7 mouse cellular contexts compared by ENCODE assay signal in the genomic region with DNA sequence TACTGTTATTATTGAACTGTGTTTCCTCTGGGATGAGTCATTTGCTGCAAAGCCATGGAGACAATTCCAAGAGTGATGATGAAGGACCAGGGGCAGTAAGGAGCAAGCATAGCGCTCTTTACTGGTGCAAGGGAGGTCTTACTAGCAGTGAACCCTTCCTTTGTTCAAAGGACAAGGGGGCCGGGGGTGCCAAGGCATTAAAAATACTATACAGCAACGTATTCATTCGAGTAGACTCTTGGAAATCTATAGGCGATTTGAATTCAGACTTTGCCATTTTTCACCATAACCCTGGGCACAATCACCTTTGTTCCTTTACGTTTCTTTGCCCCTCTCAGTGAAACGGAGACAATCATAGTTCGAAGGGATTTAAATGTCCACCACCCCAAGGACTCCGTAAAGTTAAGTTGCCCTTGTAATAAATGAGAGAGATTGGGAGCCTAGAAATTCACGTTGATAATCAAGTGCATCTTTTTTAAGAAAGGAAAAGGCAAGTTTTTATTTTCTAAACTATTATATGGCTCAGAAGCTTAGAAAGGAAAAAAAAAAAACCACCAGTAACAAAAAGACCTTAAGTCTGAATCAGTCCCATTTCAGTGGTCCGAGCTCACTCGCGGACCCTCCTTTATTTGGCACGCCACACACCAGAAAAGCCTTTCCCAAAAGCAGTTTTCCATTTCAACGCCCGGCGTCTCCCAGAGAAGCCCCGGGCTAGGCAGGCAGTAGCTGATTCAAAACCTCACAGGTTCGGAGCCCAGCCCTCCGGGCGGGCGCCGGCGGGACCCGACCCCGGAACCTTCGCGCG. TPM values are rescaled to one million over a fixed set of nuclear protein-coding genes. Genes with fewer than 3 reads are reported as not detected.
DNase-seq lines count a peak whose midpoint lies in the region; ATAC-seq and TF ChIP-seq lines count a peak whose summit lies in the region.

No protein-coding gene starts in this region.

- TF ChIP-seq CTCF in lung, adult 2 months (IDR thresholded peaks at IDR 0.05; ENCODE audit: insufficient read depth, low read length) = no peak
- 0 out of 2 replicates have a peak, but pooled peaks have one; percentile 1 for TF ChIP-seq CTCF in forebrain, postnatal 0 days (IDR thresholded peaks at IDR 0.05; ENCODE audit: low read depth)

- peak overlapping the region; percentile 75 for H3K4me2 ChIP-seq in forebrain, postnatal 0 days (ENCODE audit: low read depth)
- peak overlapping the region; percentile 62 for H3K4me2 ChIP-seq in limb, embryonic 11.5 days (ENCODE audit: low read depth, severe bottlenecking)
- H3K4me2 ChIP-seq in neural tube, embryonic 15.5 days = peak overlapping the region; percentile 77

- DNase-seq in lung, adult 2 months = peak; percentile 58
- no peak for DNase-seq in lung, postnatal 25 days (ENCODE audit: low spot score)
- DNase-seq in cerebellum, postnatal 14 days = peak; percentile 15 to 27
- DNase-seq in forebrain, postnatal 0 days = peak; percentile 63
- DNase-seq in limb, embryonic 11.5 days (ENCODE audit: low spot score) = peak; percentile 82

- no peak for ATAC-seq in forebrain, postnatal 0 days
- no peak for ATAC-seq in limb, embryonic 11.5 days (ENCODE audit: insufficient number of reproducible peaks, low FRiP score, low TSS enrichment, low read depth)
- ATAC-seq in neural tube, embryonic 15.5 days (ENCODE audit: low FRiP score) = no peak
- ATAC-seq in granulocyte monocyte progenitor cell, adult 5-6 weeks (replicated peaks; ENCODE audit: poor library complexity, severe bottlenecking) = no peak

- H3K4me1 ChIP-seq in lung, adult 2 months (ENCODE audit: control insufficient read depth, insufficient read depth, low read length) = peaks cover 10% of the 10 kb centered on the region
- H3K4me1 ChIP-seq in forebrain, postnatal 0 days (ENCODE audit: insufficient read depth) = peaks cover 5% of the 10 kb centered on the region; the same call in 1 of the 2 replicates
- H3K4me1 ChIP-seq in limb, embryonic 11.5 days (ENCODE audit: control insufficient read depth, insufficient read depth, low read length) = no peaks in the 10 kb centered on the region; the same call in 1 of the 2 replicates
- peaks cover 32% of the 10 kb centered on the region for H3K4me1 ChIP-seq in neural tube, embryonic 15.5 days

- H3K9ac ChIP-seq in forebrain, postnatal 0 days = peak overlapping the region; percentile 99
- peak overlapping the region; percentile 96 for H3K9ac ChIP-seq in limb, embryonic 11.5 days (ENCODE audit: low read length)
- peak overlapping the region; percentile 88 for H3K9ac ChIP-seq in neural tube, embryonic 15.5 days (replicated peaks)

- WGBS in lung, adult 2 months = 15% methylated on average over 28 of the region's 29 CpGs
- whole genome bisulfite sequencing in forebrain, postnatal 0 days = 6% methylated on average over 29 of the region's 29 CpGs
- WGBS in limb, embryonic 11.5 days = 12% methylated on average over 29 of the region's 29 CpGs
- 4% methylated on average over 29 of the region's 29 CpGs for WGBS in neural tube, embryonic 15.5 days

- no peaks in the 10 kb centered on the region for H3K36me3 ChIP-seq in forebrain, postnatal 0 days (ENCODE audit: insufficient read depth)
- no peaks in the 10 kb centered on the region for H3K36me3 ChIP-seq in limb, embryonic 11.5 days (ENCODE audit: control insufficient read depth, insufficient read depth, low read length)
- H3K36me3 ChIP-seq in neural tube, embryonic 15.5 days = no peaks in the 10 kb centered on the region

- TF ChIP-seq POLR2A in lung, adult 2 months (IDR thresholded peaks at IDR 0.05; ENCODE audit: borderline replicate concordance, extremely low read depth, low read depth, low read length) = no peak

- H3K27me3 ChIP-seq in forebrain, postnatal 0 days (ENCODE audit: insufficient read depth, low read length) = no peaks in the 10 kb centered on the region
- no peaks in the 10 kb centered on the region for H3K27me3 ChIP-seq in limb, embryonic 11.5 days (ENCODE audit: control insufficient read depth, insufficient read depth, low read length)
- H3K27me3 ChIP-seq in neural tube, embryonic 15.5 days (replicated peaks) = no peaks in the 10 kb centered on the region

- peak overlapping the region; percentile 94 for H3K27ac ChIP-seq in forebrain, postnatal 0 days (ENCODE audit: low read depth, low read length)
- peak overlapping the region; percentile 91 for H3K27ac ChIP-seq in limb, embryonic 11.5 days (replicated peaks; ENCODE audit: low read depth, low read length)
- peak overlapping the region; percentile 92 for H3K27ac ChIP-seq in neural tube, embryonic 15.5 days (replicated peaks)

- peak overlapping the region; percentile 70 for H3K4me3 ChIP-seq in lung, adult 2 months (replicated peaks; ENCODE audit: extremely low read depth, low read depth, low read length)
- H3K4me3 ChIP-seq in forebrain, postnatal 0 days (ENCODE audit: low read depth, low read length) = peak overlapping the region; percentile 99
- H3K4me3 ChIP-seq in limb, embryonic 11.5 days (ENCODE audit: low read depth, low read length) = peak overlapping the region; percentile 94
- peak overlapping the region; percentile 75 for H3K4me3 ChIP-seq in neural tube, embryonic 15.5 days (replicated peaks)

- no peaks in the 10 kb centered on the region for H3K9me3 ChIP-seq in forebrain, postnatal 0 days (ENCODE audit: low read length)
- no peaks in the 10 kb centered on the region; the same call in 1 of the 2 replicates for H3K9me3 ChIP-seq in limb, embryonic 11.5 days (ENCODE audit: control insufficient read depth, low read length)
- H3K9me3 ChIP-seq in neural tube, embryonic 15.5 days (replicated peaks) = no peaks in the 10 kb centered on the region

RNA-seq across cellular contexts. Expression of a gene that starts 0.6 kb away (rescaled TPM):
- 16.7 and 24.0 TPM in 2 replicates for polyA plus RNA-seq in lung, adult 2 months (2012; rRNA removed)
- 32.0 and 34.0 TPM in 2 replicates for total RNA-seq in forebrain, postnatal 0 days (2014; rRNA removed)
- polyA plus RNA-seq in forebrain, postnatal 0 days (2015; fragmentation: Nextera tagmentation; extraction: Ambion mirVana) = 9.7 and 15.9 TPM in 2 replicates
- 53.5 and 54.5 TPM in 2 replicates for polyA plus RNA-seq in limb, embryonic 11.5 days (2014; fragmentation: Nextera tagmentation; extraction: Ambion mirVana)
- polyA plus RNA-seq in neural tube, embryonic 15.5 days (2015; fragmentation: Nextera tagmentation; extraction: Ambion mirVana) = 33.9 and 40.9 TPM in 2 replicates
- total RNA-seq in granulocyte monocyte progenitor cell, adult 5-6 weeks (2014; fragmentation: Nextera tagmentation) = 7.2 and 15.4 TPM in 2 replicates
- 5.2 and 5.5 TPM in 2 replicates for total RNA-seq in granulocyte monocyte progenitor cell, adult 5-6 weeks (2017)
